Mouse (Mus musculus) right cerebral cortex, postnatal 36 days (tissue): ENCODE measurements around the gene 1810010D01Rik.

Experiments
- DNase-seq, 2 experiments: peaks; one replicate each; pipeline ENCODE4 v3.0.0; 2022; ENCODE audit warnings: low spot score in 2 of 2, mixed read lengths in 1 of 2

1810010D01Rik gene

GRCm38 (mm10) chr7:145211680-145212659 is 4.1 kb upstream of the 1810010D01Rik start:
- DNase-seq, result no peak

GRCm38 (mm10) chr7:145210477-145211070 is 2.7 kb upstream of the 1810010D01Rik start:
- no peak for DNase-seq

GRCm38 (mm10) chr7:145206801-145207200 is 1.1 kb downstream of the 1810010D01Rik start:
- DNase-seq, result no peak

- DNase-seq, result peak; percentile 58 to 62
Observed at GRCm38 (mm10) chr7:145206056-145206610, 1.8 kb downstream of the 1810010D01Rik start.

GRCm38 (mm10) chr7:145205363-145205902 is 2.5 kb downstream of the 1810010D01Rik start:
- no peak for DNase-seq

GRCm38 (mm10) chr7:145199711-145200110 is 8.2 kb downstream of the 1810010D01Rik start:
- no peak for DNase-seq

- peak; percentile 49 to 52 for DNase-seq
Observed at GRCm38 (mm10) chr7:145198223-145198714, 9.7 kb downstream of the 1810010D01Rik start.

- no peak for DNase-seq
Observed at GRCm38 (mm10) chr7:145197711-145198110, 10.2 kb downstream of the 1810010D01Rik start.

GRCm38 (mm10) chr7:145197042-145197441 is 10.9 kb downstream of the 1810010D01Rik start:
- DNase-seq, result peak; percentile 93 to 96

GRCm38 (mm10) chr7:145196340-145196739 is 11.6 kb downstream of the 1810010D01Rik start:
- no peak for DNase-seq

- DNase-seq, result no peak
Observed at GRCm38 (mm10) chr7:145195186-145195927, 12.6 kb downstream of the 1810010D01Rik start.

GRCm38 (mm10) chr7:145194455-145195161 is 13.3 kb downstream of the 1810010D01Rik start:
- peak in 1 of 2 experiments; percentile 25 for DNase-seq

- DNase-seq, result no peak
Observed at GRCm38 (mm10) chr7:145192836-145193235, 15.1 kb downstream of the 1810010D01Rik start.

- no peak for DNase-seq
Observed at GRCm38 (mm10) chr7:145190520-145190919, 17.4 kb downstream of the 1810010D01Rik start.

- no peak for DNase-seq
Observed at GRCm38 (mm10) chr7:145189342-145189741, 18.6 kb downstream of the 1810010D01Rik start.

- no peak for DNase-seq
Observed at GRCm38 (mm10) chr7:145187802-145188201, 20.1 kb downstream of the 1810010D01Rik start.

- DNase-seq, result no peak
Observed at GRCm38 (mm10) chr7:145182388-145182787, 25.5 kb downstream of the 1810010D01Rik start.

GRCm38 (mm10) chr7:145181376-145182034 is 26.4 kb downstream of the 1810010D01Rik start:
- DNase-seq, result no peak

GRCm38 (mm10) chr7:145179691-145180091 is 28.2 kb downstream of the 1810010D01Rik start:
- no peak for DNase-seq
